Mouse (Mus musculus) C2C12 (cell line): Measurements from ENCODE around the gene Specc1.

Experiments
- CEBPB ChIP-seq: IDR thresholded peaks from one replicate; pipeline ENCODE4 v1.6.1; 2011; ENCODE audit warnings: low read depth, mild to moderate bottlenecking, control low read depth, moderate library complexity
- CTCF ChIP-seq: IDR thresholded peaks from one replicate; pipeline ENCODE4 v1.5.1; 2011; ENCODE audit not compliant: control insufficient read depth, insufficient read depth, insufficient read length
- FOSL1 ChIP-seq: IDR thresholded peaks from one replicate; pipeline ENCODE4 v1.8.0; 2011; ENCODE audit warnings: mild to moderate bottlenecking, low read length; ENCODE audit not compliant: poor library complexity, insufficient read depth, severe bottlenecking
- MAX ChIP-seq: IDR thresholded peaks from one replicate; pipeline ENCODE4 v1.6.1; 2011; ENCODE audit warnings: mild to moderate bottlenecking, control low read depth
- MYOD1 ChIP-seq: IDR thresholded peaks from one replicate; pipeline ENCODE4 v1.6.1; 2011; ENCODE audit warnings: low read depth; ENCODE audit not compliant: control insufficient read depth, insufficient read length
- MYOG ChIP-seq: IDR thresholded peaks from one replicate; pipeline ENCODE4 v1.6.1; 2011; ENCODE audit not compliant: control insufficient read depth, insufficient read length; ENCODE audit errors: extremely low read depth
- USF1 ChIP-seq: IDR thresholded peaks from one replicate; pipeline ENCODE4 v1.6.1; 2011; ENCODE audit warnings: low read depth, mild to moderate bottlenecking, control low read depth, moderate library complexity

GRCm38 (mm10) chr11:62266466-62267214 lies 310.1 kb downstream of the Specc1 start:
- TF ChIP-seq CTCF, result no peak
- TF ChIP-seq MAX, result no peak
- no peak for TF ChIP-seq USF1
- TF ChIP-seq CEBPB, result no peak
- TF ChIP-seq MYOD1, result no peak
- no peak for TF ChIP-seq MYOG
- TF ChIP-seq FOSL1, result no peak
